Mouse (Mus musculus) neural tube, embryonic 14.5 days (tissue): ENCODE results near the gene Trim9. TPM values are rescaled to one million over a fixed set of nuclear protein-coding genes. Genes with fewer than 3 reads are reported as not detected.

Experiments used
- ATAC-seq: fragments of 200-750 bp; cut with Nextera tagmentation; 2 replicates; pipeline ENCODE4 v1.8.0; 2017; ENCODE audit warnings: low read depth, mild to moderate bottlenecking, moderate TSS enrichment, moderate library complexity
- H3K27ac ChIP-seq: fragments of 300-500 bp; sonication (generic); 2 replicates; pipeline ENCODE4 v1.5.1; 2014; ENCODE audit warnings: low read depth, mild to moderate bottlenecking, control low read depth, low read length, moderate library complexity, mixed read lengths
- H3K27me3 ChIP-seq: fragments of 300-500 bp; sonication (generic); 2 replicates; pipeline ENCODE4 v1.6.1; 2014; ENCODE audit warnings: low read length; ENCODE audit not compliant: control insufficient read depth, insufficient read depth
- H3K36me3 ChIP-seq: fragments of 300-500 bp; sonication (generic); 2 replicates; pipeline ENCODE4 v1.6.1; 2014; ENCODE audit warnings: low read length, mixed read lengths; ENCODE audit not compliant: control insufficient read depth, insufficient read depth
- H3K4me1 ChIP-seq: fragments of 300-500 bp; sonication (generic); 2 replicates; pipeline ENCODE4 v1.6.1; 2014; ENCODE audit warnings: low read length; ENCODE audit not compliant: control insufficient read depth, insufficient read depth
- H3K4me2 ChIP-seq: fragments of 300-500 bp; sonication (generic); 2 replicates; pipeline ENCODE4 v1.6.1; 2014; ENCODE audit warnings: mild to moderate bottlenecking, low read depth, low read length, control low read depth
- H3K4me3 ChIP-seq: fragments of 300-500 bp; sonication (generic); 2 replicates; pipeline ENCODE4 v1.5.1; 2014; ENCODE audit warnings: low read depth, low read length, control low read depth, mixed read lengths
- H3K9ac ChIP-seq: fragments of 300-500 bp; sonication (generic); replicated peaks from 2 replicates; pipeline ENCODE4 v1.6.1; 2014; ENCODE audit warnings: low read depth, mild to moderate bottlenecking, control low read depth, low read length, mixed read lengths
- H3K9me3 ChIP-seq: fragments of 300-500 bp; sonication (generic); 2 replicates; pipeline ENCODE4 v1.6.1; 2016; ENCODE audit warnings: low read length; ENCODE audit not compliant: control insufficient read depth
- whole genome bisulfite sequencing: fragments of 180-500 bp; shearing (Covaris S2); extraction: QIAGEN DNeasy Blood & Tissue Kit; methylation state at CpG from one replicate; pipeline ENCODE4 v1.1.7; 2014; 5-methylcytosine and 5-hydroxymethylcytosine counted together
- polyA plus RNA-seq: library from polyadenylated mRNA; unstranded; fragments of >200 nt; fragmentation: Nextera tagmentation; extraction: Ambion mirVana; gene quantifications from 2 replicates; pipeline ENCODE4 v1.2.1, GENCODE M21; 2014

Trim9 gene
- 96.4 and 106 TPM in 2 replicates for polyA plus RNA-seq

- WGBS: 0% methylated on average over 49 of the region's 50 CpGs
- Histone ChIP-seq H3K4me2 (peak within 1 kb of the TSS; percentile 60), H3K9me3 (no peaks in the 10 kb centered on the region), H3K4me1 (peaks cover 20% of the 10 kb centered on the region), H3K27me3 (no peaks in the 10 kb centered on the region), H3K9ac (peak within 1 kb of the TSS; percentile 90), H3K4me3 (peak within 1 kb of the TSS; percentile 68), H3K36me3 (no peaks in the 10 kb centered on the region), H3K27ac (peak within 1 kb of the TSS; percentile 98)
- peak; percentile 98 for ATAC-seq
Observed at GRCm38 (mm10) chr12:70347202-70347841, at the start of gene Trim9. Gene Trim9 (minus strand): TSS chr12:70347614.

- no peaks in the 10 kb centered on the region for H3K9me3 ChIP-seq
- no peak for ATAC-seq
- H3K36me3 ChIP-seq: no peaks in the 10 kb centered on the region
- no peak overlapping the region for H3K27ac ChIP-seq
- H3K9ac ChIP-seq: no peak overlapping the region
- no peak overlapping the region for H3K4me3 ChIP-seq
- H3K4me1 ChIP-seq: no peaks in the 10 kb centered on the region
- no peak overlapping the region for H3K4me2 ChIP-seq
- no peaks in the 10 kb centered on the region for H3K27me3 ChIP-seq
- WGBS: 85% methylated on average over 3 of the region's 3 CpGs
Observed at GRCm38 (mm10) chr12:70395061-70395460, 47.6 kb upstream of the Trim9 start.

DNA sequence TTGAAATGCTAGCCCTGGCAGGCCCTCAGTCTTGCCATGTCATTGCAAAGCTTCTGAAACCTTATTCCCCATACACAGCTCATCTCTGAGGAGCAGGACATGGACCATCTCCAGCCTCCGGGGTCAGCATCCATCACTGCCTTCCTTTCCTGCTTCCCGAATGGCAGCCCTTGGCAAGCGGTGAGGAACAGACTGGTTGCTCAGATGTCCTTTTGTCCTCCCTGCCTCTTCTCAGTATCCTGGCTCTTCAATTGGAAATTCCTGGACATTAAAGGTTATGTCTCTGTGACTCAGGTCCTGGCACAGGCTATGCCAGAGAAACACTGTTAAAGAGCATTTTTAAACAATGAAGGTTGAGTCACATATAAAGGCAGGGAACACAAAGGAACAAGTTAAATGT is 43.8 kb upstream of the Trim9 start:
- no peak overlapping the region for H3K4me3 ChIP-seq
- WGBS: 82% methylated on average over 3 of the region's 3 CpGs
- no peak overlapping the region for H3K9ac ChIP-seq
- ATAC-seq: no peak
- H3K36me3 ChIP-seq: no peaks in the 10 kb centered on the region
- no peaks in the 10 kb centered on the region for H3K27me3 ChIP-seq
- no peaks in the 10 kb centered on the region for H3K4me1 ChIP-seq
- no peak overlapping the region for H3K4me2 ChIP-seq
- no peak overlapping the region for H3K27ac ChIP-seq
- H3K9me3 ChIP-seq: no peaks in the 10 kb centered on the region

DNA sequence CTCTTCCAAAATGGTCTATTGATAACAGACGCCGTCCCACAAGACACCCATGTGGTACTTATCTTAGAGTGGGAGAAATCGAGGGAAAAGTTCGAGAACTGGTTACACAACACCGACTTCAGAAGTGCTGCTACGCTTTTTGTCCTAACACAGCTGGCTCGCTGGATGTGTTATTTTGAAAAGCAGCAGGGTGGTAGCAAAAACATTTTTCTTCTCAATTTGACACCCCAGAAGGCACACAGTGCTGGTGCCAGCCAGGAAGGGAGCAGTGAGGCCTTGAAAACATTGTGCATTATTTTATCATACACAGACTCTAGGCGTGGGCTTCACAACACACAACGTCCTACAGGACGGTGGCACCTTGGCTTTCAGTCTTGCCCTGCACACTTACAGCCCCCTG is 27.6 kb upstream of the Trim9 start:
- Histone ChIP-seq H3K4me3 (no peak overlapping the region), H3K9me3 (no peaks in the 10 kb centered on the region), H3K9ac (no peak overlapping the region), H3K27me3 (no peaks in the 10 kb centered on the region), H3K4me2 (no peak overlapping the region), H3K36me3 (no peaks in the 10 kb centered on the region), H3K27ac (no peak overlapping the region), H3K4me1 (no peaks in the 10 kb centered on the region)
- 82% methylated on average over 10 of the region's 10 CpGs for WGBS
- ATAC-seq: no peak

- Histone ChIP-seq H3K4me1 (0 out of 2 replicates have a peak, but pooled peaks cover 2% of the 10 kb centered on the region), H3K4me2 (no peak overlapping the region), H3K4me3 (no peak overlapping the region), H3K27ac (no peak overlapping the region), H3K36me3 (no peaks in the 10 kb centered on the region), H3K9ac (no peak overlapping the region), H3K27me3 (no peaks in the 10 kb centered on the region), H3K9me3 (no peaks in the 10 kb centered on the region)
- WGBS: 83% methylated on average over 5 of the region's 5 CpGs
- no peak for ATAC-seq
Observed at GRCm38 (mm10) chr12:70372874-70373273, 25.5 kb upstream of the Trim9 start.

- ATAC-seq: no peak
- 83% methylated on average over 12 of the region's 12 CpGs for WGBS
- no peaks in the 10 kb centered on the region for H3K27me3 ChIP-seq
Observed at GRCm38 (mm10) chr12:70369348-70369747, 21.9 kb upstream of the Trim9 start.

DNA sequence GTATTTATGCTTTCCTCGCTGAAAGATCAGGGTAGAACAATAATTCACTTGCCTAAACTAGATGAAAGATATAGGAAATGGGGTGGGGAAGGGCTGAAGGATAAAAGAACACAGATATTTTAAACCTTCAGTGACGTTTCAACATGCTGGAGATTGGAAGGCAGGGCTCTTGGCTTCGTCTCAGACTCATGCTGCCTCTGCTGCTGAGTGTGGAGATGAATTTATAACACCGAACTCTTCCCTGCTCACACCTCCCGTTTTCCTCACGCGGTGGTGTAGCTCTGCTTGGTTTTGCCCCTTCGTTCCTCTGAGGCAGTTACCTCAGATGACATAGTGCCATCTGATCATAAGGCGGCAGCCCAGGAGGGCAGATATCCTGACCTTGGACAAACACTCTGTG is 21.4 kb upstream of the Trim9 start:
- peak overlapping the region; percentile 44; the same call in 1 of the 2 replicates for H3K27ac ChIP-seq
- no peaks in the 10 kb centered on the region for H3K27me3 ChIP-seq
- H3K9me3 ChIP-seq: no peaks in the 10 kb centered on the region
- no peaks in the 10 kb centered on the region for H3K36me3 ChIP-seq
- ATAC-seq: no peak
- no peak overlapping the region for H3K4me3 ChIP-seq
- no peak overlapping the region for H3K4me2 ChIP-seq
- WGBS: 68% methylated on average over 9 of the region's 9 CpGs
- 0 out of 2 replicates have a peak, but pooled peaks cover 2% of the 10 kb centered on the region for H3K4me1 ChIP-seq
- no peak overlapping the region for H3K9ac ChIP-seq

More at GRCm38 (mm10) chr12:70369348-70369747, 21.9 kb upstream of the Trim9 start:
- 0 out of 2 replicates have a peak, but pooled peaks cover 2% of the 10 kb centered on the region for H3K4me1 ChIP-seq
- H3K9me3 ChIP-seq: no peaks in the 10 kb centered on the region
- H3K4me2 ChIP-seq: no peak overlapping the region
- no peak overlapping the region for H3K27ac ChIP-seq
- no peak overlapping the region for H3K4me3 ChIP-seq
- H3K9ac ChIP-seq: no peak overlapping the region
- no peaks in the 10 kb centered on the region for H3K36me3 ChIP-seq

DNA sequence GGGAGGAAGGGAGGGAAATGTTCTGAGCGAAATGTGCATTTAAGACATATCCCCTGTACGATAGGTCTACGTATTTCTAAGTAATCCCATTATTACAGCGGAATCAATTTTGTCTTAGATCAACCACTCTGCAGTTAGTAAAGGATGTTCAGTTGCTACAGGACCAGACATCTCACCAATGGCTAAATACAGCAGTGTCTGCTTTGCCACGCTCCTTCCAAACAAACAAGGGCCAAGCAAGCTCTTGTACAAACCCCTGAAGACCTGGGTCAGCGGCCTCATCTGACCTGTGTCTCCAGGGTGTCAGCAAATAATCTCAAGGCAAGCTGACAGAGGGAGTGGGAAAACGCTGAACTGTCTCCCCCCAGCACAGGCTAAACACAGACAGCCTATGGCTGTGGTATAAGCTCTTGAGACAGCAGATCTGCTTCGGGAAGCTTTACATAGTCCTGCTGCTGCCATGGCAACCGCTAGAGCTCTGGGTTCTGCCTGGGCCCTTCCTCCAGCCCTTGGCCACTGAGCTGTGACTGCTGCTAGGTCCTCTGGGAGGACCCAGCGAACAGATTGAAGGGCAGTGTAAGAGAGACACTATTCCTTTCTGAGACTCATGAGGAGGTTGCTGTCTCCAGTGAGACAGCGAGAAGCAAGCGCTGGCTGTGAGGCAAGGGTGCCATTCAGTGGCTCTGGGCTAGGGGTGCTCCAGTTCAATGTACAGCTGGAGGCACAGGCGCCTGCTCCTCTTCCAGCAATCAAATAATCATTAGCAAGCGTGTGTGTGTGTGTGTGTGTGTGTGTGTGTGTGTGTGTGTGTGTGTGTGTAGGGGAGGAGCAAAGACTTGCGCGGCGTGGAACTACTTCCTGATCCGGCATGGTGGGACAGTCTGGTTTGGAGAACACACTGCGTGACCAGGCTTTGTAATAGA is 20.2 kb upstream of the Trim9 start:
- 0 out of 2 replicates have a peak, but pooled peaks cover 2% of the 10 kb centered on the region for H3K4me1 ChIP-seq
- ATAC-seq: peak; percentile 99
- peak overlapping the region; percentile 2; the same call in 1 of the 2 replicates for H3K9ac ChIP-seq
- H3K9me3 ChIP-seq: no peaks in the 10 kb centered on the region
- H3K4me2 ChIP-seq: peak overlapping the region; percentile 35
- WGBS: 13% methylated on average over 19 of the region's 19 CpGs
- H3K36me3 ChIP-seq: no peaks in the 10 kb centered on the region
- peak overlapping the region; percentile 3; the same call in 1 of the 2 replicates for H3K4me3 ChIP-seq
- H3K27me3 ChIP-seq: no peaks in the 10 kb centered on the region
- peak overlapping the region; percentile 93 for H3K27ac ChIP-seq

- no peak overlapping the region for H3K4me3 ChIP-seq
- no peak for ATAC-seq
- no peaks in the 10 kb centered on the region for H3K9me3 ChIP-seq
- no peaks in the 10 kb centered on the region for H3K36me3 ChIP-seq
- 18% methylated on average over 4 of the region's 4 CpGs for WGBS
- H3K27ac ChIP-seq: no peak overlapping the region
- H3K4me2 ChIP-seq: no peak overlapping the region
- H3K4me1 ChIP-seq: no peaks in the 10 kb centered on the region
- H3K27me3 ChIP-seq: no peaks in the 10 kb centered on the region
- no peak overlapping the region for H3K9ac ChIP-seq
Observed at GRCm38 (mm10) chr12:70363016-70363415, 15.6 kb upstream of the Trim9 start.
